Mouse (Mus musculus) urinary bladder, postnatal 36 days (tissue): ENCODE measurements at regions not wholly inside any gene's neighbourhood (a gene's known extent, or its start where the extent isn't known, plus 50 kb on each side); places are given as distances from the start of the nearest gene placed in this dataset.

Experiments
- DNase-seq, 2 experiments: peaks; one replicate each; pipeline ENCODE4 v3.0.0; 2022; ENCODE audit warnings: low spot score in 2 of 2, mixed read lengths in 1 of 2

DNA sequence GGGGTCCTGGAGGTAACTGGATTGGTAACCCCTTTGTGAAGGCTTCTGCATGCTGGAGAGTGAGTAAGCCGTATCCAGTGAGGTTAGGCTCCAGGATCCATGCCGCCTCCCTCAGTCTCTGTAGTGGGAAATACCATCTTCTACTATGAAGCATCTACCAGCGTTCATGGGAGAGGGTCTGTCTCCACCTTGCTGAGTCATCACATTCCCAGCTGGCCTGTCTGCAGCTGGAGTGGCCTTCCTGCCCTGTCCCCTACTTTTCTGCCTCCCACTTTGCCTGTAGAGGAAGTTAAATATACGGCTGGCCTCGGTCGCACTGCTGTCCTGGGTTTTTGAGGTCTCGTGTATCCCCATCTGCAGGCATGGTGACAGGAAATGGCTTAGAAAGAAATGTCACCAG is 78.0 kb upstream of the Sec14l1 start:
- DNase-seq, result no peak

DNA sequence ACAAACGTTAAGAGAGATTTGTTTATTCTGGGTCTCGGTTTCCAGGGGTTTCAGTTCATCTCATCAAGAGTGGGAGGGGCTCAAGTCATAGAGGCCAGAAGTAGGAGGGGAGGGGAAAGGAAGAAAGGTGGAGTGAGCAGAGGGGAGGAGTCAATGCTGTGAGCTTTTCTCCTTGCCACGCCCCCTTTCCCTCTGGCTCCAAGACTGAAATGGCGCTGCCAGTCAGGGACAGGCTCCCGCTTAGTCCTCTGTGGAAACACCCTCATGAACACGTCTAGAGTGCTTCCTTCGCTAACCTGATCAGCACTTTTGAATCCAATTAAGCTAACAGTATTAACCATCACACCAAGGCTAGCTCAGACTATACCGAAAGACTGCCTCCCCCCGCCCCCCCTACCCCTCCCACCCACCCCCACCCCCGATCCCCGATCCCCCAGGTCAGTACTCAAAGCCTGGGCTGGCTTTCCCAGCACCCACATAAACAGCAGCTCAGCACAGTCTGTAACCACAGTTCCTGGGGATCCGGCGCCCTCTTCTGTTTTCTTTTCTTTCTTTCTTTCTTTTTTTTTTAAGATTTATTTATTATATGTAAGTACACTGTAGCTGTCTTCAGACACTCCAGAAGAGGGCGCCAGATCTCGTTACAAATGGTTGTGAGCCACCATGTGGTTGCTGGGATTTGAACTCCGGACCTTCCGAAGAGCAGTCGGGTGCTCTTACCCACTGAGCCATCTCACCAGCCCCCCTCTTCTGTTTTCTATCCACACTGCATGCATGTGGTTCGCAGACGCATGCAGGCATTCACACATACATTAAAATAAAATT is 76.5 kb upstream of the Sec14l1 start:
- no peak for DNase-seq

DNA sequence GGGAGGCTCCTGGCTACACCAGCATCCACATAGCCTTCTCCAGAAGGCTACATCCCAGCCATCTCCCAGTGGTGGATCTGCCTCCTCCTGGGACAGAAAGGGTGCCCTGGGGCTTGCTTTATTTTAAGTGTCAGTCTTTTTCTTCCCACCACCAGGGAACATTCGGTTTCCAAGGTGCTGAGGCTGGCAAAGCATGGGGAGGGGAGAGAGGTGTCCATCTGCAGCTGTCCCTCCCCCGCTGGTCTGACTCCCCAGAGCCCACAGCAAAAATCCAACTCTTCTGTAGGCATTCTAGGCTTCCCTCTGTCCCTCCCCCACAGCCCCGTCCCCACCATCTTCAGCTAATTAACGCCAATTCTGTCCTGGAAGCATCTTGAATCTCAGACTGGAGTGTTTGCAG is 74.1 kb upstream of the Sec14l1 start:
- DNase-seq, result no peak

DNA sequence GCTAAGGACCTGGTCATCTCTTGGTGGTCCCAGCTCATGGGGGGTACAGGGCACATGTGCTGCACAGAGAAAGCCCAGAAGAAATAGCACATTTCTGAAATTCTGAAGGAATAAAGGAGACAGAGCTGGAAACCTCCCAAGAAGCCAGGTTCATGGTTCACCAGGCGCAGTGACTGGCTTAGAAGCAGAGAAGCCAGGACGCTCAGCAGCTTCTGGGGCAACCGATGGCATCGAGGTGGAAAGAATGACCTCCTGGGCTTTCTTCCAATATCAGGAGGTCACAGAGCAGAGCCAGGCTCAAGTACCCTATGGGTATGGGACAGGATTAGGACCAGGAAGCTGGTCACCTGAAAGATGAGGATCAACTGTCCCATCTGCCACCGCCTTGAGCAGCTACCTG is 72.6 kb upstream of the Sec14l1 start:
- DNase-seq, result no peak

DNA sequence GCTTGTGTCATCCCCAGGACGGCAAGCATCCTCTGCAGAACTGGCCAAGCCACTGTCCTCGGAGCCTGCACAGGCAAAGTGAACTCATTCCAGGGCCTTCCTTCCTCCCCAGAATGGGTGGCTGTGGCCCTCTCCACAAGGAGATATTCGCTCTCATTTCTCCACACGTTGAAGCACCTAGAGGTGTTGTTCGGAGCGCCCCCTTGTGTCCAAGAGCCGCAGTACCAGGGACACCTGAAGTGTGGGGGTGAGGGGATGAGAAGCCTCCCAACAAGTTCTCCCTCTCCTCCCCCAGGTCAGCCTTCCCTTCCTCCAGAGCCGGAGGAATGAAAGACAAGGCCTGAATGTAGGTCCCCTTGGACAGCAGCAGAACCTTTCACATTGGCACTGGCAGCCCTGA is 71.4 kb upstream of the Sec14l1 start:
- peak; percentile 51 to 68 for DNase-seq

DNA sequence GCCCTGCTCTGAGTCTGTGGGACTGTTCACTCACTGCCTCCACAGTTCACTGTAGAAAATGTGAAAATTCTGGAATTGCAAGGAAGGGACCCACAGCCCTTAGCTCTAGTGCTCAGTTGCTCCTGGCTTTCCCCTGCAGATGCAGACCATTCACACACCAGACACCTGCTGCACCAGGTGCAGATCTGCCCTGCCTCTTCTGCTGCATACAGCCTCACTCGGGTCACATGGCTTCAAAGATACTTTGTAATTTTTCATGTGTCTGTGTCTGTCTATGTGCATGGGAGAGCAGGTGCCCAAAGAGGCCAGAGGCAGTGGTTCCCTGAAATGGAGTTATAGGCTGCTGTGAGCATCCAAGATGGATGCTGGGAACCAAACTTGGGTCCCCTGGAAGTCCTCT is 70.2 kb upstream of the Sec14l1 start:
- DNase-seq, result no peak

DNA sequence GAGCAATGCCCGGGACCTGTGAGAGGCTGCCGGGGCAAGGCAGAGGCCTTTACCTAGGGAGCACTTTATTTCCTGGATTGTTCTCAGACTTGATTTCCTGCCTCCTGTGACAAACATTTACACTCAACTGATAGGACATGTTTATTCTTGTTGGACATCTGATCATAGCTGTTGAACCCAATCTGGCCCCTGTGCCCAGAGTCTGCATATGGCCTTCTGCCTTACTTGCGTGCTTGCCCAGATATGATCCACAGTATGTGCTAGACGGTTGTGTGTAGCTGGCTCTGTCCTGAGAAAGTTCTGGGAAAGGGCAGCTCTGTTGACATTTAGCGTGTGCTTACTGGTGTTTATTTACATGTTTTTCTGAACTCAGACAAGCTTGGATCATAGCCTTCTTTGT is 68.3 kb upstream of the Sec14l1 start:
- peak; percentile 35 to 51 for DNase-seq

DNA sequence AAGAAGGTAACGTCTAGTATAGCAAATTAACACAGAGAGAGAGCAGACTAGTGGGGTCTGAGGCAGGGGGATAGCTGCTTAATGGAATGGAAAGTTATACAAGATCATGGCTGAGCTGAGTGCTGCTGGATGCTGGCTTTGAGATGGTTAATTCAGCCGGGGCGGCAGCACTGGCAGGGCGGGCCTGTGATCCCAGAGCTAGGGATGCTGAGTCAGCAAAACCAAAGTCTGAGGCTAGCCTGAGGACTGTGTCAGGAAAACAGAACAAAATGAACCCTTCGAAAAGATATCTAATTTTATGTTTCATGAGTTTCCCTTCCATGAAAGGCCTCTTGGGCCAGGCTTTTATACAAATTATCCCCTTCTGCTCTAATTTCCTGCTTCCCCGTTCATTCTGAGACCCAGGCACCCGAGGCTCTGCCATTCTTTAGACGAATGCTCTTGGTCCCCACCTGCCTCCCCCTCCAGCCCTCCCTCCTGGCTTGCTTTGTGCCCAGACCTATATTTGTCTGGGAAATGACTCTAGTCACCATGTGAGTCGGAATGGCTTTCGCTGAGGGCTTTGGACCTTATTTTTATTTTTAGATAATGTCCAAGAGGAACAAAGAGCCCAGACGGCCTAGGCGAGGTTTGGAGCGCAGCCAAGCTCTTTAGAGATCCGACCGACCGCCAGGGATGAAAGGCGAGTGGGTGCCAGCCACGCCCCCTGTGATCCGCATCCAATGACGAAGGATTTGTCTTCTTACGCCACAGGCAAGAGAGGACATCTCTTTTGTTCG is 67.6 kb upstream of the Sec14l1 start:
- DNase-seq, result peak in 1 of 2 experiments; percentile 30

DNA sequence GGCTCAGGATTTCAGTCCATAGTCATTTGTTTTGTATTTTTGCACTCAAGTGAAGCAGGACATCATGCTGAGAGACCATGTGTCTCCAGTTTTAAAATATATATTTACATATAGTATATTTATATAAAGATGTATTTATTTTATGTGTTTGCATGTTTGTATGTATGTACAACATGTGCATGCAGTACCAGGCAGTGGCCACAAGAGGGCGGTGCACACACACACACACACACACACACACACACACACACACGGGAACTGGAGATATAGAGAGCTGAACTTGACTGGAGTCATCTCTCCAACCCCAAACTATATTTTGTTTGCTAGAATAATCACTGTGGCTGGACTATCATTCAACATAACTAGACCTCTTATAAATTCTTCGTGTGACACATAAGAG is 66.1 kb upstream of the Sec14l1 start:
- no peak for DNase-seq

DNA sequence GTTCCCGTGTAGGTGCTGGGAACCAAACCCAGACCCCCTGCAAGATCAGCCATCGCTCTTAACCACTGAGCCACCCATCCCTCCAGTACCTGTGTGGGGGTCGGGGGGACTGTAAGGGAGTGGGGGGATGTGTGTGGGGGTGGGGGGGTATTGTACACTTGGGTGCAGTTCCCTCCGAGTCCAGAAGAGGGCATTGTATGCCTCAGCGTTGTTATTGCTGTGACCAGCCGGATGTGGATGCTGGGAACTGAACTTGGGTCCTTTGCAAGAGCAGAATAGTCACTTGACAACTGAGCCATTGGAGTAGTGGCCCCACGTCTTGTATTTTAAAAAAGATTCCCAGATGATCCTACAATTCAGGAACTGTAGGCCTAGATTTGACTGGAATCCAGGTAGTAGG is 64.2 kb upstream of the Sec14l1 start:
- DNase-seq, result no peak

DNA sequence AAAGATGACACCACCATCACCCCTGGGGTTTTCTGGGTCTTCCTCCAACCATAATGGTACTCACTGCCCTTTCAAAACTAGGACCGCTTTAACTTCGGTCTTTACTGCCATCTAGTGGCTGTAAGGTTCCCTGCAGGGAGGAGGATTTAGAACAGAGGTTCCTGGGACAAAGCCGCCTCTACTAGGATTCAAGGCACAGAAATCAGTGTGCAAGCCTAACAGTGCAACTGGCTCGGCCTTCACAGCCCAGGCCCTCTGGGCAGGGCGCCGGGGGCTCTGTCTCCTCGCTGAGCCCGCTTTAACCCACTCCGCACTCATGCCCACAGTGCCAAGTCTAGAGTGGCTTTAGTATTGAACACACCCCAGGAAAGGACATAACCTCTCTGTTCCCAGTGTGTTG is 58.0 kb upstream of the Sec14l1 start:
- DNase-seq, result peak; percentile 56 to 63

DNA sequence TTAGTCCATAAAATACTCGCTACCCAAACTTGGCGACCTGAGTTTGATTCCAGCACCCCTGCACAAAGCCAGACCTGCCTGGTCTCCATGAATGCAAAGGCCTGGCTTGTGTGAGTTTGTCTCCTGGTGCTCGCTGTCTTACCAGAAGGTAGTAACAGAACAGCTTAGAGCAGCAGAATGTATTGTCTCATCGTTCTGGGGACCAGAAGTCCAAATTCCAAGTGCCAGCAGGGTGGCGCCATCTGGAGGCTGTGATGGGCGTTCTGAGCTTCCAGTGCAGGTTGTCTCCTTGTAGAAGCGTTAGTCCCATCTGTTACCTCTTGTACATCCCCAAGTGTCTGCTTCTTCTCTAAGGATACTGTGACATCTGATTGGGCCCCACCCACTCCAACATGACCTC is 57.5 kb upstream of the Sec14l1 start:
- no peak for DNase-seq

DNA sequence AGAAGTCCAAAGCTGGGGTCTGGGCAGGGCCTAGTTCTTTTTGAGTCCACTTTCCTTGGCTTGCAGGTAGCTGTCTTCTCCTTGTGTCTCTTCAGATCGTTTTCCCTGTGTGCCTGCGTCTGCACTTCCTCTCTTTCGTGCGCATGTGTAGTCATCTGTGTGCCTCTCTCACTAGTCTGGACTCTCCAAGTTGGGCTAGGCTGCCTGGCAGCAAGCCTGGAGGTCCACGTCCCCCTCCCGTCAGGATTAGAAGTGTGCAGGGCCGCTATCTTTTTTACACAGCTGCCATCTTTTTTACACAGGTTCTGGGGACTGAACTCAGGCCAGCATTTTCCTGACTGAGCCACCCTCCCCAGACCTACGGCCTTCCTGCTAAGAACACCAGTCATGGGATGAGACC is 55.8 kb upstream of the Sec14l1 start:
- no peak for DNase-seq

DNA sequence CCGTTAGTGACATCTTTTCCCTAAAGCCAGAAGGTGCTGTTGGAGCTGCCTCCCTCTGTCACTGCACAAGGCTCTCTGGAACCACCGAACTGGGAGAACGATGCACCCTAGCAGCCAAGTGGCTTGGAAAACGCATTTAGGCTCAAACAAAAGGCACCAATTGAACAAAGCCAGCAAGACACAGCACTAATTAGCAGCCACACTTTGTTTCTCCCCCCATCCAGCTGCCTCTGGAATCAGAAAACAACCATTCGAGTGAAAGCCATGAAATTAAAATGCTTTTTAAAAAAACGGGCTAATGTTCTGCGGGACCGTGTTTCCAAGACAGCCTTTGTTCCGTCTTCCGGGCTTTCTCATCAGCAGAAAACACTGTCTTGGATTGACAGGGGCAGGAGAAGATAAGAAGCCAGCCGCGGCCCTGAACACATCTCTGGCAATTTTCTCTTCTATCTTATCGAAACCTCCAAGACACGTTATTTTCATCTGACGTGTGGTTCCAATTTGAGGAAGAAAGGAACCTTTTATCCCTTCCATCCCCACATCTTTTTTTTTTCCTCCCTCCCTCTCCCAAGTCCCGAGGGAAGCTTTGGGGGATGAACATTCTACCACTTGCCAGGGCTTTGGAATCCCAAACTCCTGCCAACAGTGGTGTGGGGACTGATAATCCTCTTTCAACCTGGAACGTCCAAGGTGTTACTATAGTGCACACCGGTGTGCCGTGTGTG is 54.8 kb upstream of the Sec14l1 start:
- DNase-seq, result no peak

DNA sequence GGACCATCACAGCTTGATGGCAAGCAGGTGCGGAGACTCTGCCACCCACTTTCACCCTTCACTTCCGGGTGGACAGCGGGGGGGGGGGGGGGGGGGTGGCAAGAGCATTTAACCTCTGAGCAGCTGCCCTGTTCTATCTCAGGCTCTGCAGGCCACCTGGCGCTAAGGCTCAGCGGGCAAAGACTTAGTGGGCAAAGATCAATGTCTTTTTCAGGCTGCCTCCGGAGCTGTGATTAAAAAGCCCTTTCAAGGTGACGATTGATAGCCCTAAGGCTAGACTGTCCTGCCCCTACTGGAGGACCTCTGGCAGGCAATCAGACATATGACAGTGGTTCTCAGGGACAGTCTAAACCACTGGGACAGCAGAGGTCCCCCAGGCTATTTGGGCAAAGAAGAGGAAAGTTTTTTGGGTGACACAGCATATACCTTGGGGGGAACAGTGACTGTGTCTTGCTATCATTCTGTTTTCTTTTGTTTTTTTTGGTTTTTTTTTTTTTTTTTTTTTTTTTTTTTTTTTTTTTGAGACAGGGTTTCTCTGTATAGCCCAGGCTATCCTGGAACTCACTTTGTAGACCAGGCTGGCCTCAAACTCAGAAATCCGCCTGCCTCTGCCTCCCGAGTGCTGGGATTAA is 54.1 kb upstream of the Sec14l1 start:
- DNase-seq, result no peak

DNA sequence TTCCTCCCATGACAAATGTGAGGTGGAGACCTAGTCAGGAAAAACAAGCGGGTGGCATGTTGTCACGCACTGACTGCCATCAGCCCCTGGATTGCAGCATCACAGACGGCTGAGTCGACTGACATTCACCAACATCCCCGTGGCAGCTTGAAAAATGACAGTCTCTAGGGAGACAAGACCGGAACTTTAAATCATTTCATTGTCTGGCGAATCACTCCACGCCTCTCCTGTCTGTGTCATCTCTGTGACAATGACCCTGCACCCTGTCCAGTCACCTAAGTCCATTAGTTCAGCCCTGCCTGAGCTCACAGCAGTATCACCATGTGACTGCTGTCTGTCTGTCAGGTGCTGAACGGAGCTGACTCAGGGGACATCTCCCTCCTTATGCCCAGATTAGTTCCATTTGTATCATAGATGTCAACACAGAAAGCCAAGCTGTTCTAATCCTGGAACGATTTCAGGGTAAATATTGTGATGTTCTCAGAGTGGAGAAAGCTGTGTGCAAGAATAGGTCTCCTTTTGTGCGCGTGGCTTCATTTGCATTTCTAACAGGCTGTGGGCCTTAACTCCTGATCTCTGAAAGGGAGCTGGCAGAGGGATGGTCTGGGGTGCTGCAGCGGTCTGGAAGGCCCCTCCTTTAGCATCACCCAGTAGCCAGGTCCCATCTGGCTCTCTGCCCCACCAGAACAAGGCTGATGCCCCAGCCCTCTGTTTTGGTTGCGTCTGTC is 52.0 kb upstream of the Sec14l1 start:
- no peak for DNase-seq
